Mouse (Mus musculus) megakaryocyte, embryonic 14.5 days (primary cell): ENCODE data around the gene Slc7a5.

ENCODE experiments used
- FLI1 ChIP-seq: IDR thresholded peaks from 2 replicates; pipeline ENCODE4 v1.6.1; 2012; ENCODE audit warnings: low read length, inconsistent platforms, mixed read lengths
- GATA1 ChIP-seq: IDR thresholded peaks from 3 replicates; pipeline ENCODE4 v1.6.1; 2012; ENCODE audit warnings: mixed read lengths, low read length, inconsistent platforms, borderline replicate concordance

GRCm38 (mm10) chr8:121934923-121935322 lies 27.4 kb upstream of the Slc7a5 start:
- TF ChIP-seq GATA1 (no peak), FLI1 (no peak)
